Mouse (Mus musculus): ENCODE results near the gene Cpne4. TPM values are rescaled to one million over a fixed set of nuclear protein-coding genes. Genes with fewer than 3 reads are reported as not detected.

The Cpne4 gene
- polyA plus RNA-seq, 1 experiment: not detected

DNA sequence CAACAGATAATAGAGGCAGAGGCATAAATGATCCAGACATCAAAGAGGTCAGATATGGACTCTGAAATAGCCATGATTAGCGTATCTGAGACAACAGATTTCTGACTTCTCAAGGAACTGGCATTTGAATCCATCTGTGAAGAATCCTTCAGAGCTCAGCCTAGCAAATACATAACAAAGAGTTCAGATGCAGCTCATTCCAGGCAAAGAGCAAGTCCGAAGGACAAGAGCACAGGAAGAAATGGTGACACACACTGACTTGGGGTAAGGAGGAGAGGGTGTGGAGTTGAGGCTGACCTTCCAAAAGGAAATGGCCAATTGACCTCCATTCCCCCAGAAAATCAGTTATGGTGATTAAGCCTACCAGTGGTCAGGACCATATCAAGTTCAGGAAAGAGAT, 375.0 kb downstream of the Cpne4 start:
- TF ChIP-seq GATA1 (IDR thresholded peaks at IDR 0.05; ENCODE audit: low read length) (no peak), TAL1 (IDR thresholded peaks at IDR 0.05; ENCODE audit: low read length) (no peak)
- Histone ChIP-seq H3K4me3 (replicated peaks) (no peak overlapping the region), H3K27me3 (ENCODE audit: control insufficient read depth) (no peaks in the 10 kb centered on the region), H3K4me1 (ENCODE audit: control insufficient read depth) (no peaks in the 10 kb centered on the region), H3K36me3 (ENCODE audit: control insufficient read depth) (no peaks in the 10 kb centered on the region), H3K9me3 (ENCODE audit: control insufficient read depth, low read length) (peaks cover 7% of the 10 kb centered on the region; the same call in 1 of the 2 replicates)

DNA sequence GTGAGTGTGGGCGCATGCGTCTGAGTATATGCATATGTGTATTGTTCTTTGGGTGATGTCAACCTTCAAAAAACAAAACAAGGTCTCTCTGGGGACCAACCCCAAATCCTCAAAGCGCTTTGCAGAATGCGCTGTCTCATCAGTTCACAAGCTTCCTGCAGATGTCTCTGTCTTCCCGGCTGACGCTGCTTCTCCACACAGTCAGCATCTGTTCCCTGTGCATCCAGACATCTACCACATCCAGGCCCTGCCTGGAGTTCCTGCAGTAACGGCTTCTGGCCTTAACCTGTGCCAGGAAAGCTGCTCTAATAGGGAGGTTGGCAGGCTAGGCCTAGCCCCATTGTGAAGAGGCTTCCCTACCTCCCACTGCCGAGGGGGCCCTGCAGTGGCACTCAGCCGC, 381.7 kb downstream of the Cpne4 start:
- H3K27me3 ChIP-seq (ENCODE audit: control insufficient read depth): no peaks in the 10 kb centered on the region
- no peak overlapping the region for H3K4me3 ChIP-seq (replicated peaks)
- peaks cover 8% of the 10 kb centered on the region; the same call in 1 of the 2 replicates for H3K9me3 ChIP-seq (ENCODE audit: control insufficient read depth, low read length)
- no peaks in the 10 kb centered on the region for H3K36me3 ChIP-seq (ENCODE audit: control insufficient read depth)
- TF ChIP-seq TAL1 (IDR thresholded peaks at IDR 0.05; ENCODE audit: low read length) (no peak), GATA1 (IDR thresholded peaks at IDR 0.05; ENCODE audit: low read length) (no peak)
- H3K4me1 ChIP-seq (ENCODE audit: control insufficient read depth): no peaks in the 10 kb centered on the region

DNA sequence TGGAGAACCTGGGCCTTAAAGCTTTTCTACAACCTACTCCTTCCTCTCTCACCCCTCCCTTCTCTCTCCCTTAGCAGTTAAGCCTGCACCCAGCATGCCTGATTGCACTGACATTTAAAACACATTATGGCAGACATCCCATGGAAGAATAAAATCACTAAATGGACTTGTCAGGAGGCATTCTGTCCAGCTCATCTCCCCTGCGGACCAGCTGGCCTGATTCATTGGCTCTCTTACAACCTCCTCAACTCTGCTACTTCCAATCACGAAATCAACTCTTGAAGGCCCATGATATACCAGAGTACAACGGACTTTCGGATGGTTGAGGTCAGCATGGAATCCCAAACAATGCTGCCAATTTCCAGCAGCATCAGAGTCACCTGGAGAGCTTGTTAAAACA, 393.3 kb downstream of the Cpne4 start:
- no peaks in the 10 kb centered on the region for H3K36me3 ChIP-seq (ENCODE audit: control insufficient read depth)
- H3K27me3 ChIP-seq (ENCODE audit: control insufficient read depth): no peaks in the 10 kb centered on the region
- H3K9me3 ChIP-seq (ENCODE audit: control insufficient read depth, low read length): peaks cover 8% of the 10 kb centered on the region
- no peak for TF ChIP-seq GATA1 (IDR thresholded peaks at IDR 0.05; ENCODE audit: low read length)
- no peak for TF ChIP-seq TAL1 (IDR thresholded peaks at IDR 0.05; ENCODE audit: low read length)
- no peaks in the 10 kb centered on the region for H3K4me1 ChIP-seq (ENCODE audit: control insufficient read depth)
- H3K4me3 ChIP-seq (replicated peaks): no peak overlapping the region

DNA sequence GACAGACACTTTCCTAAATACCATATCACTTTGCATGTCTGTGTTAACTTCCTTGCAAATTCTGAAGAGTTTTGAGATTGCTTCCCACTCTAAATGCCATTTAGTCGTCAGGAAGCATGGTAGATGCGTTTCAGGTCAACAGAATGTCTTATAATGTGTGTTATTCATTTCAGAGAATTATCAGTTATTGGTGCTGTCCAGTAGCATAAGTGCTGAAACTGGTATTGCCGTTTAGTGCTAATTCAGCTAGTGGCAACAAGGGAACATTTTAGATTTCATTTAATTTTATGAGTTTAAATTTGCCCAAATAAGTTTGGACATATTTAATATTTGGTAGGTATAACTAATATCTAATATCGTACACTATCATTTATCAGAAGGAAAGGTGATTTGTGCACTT, 403.5 kb downstream of the Cpne4 start:
- Histone ChIP-seq H3K9me3 (ENCODE audit: control insufficient read depth, low read length) (peaks cover 9% of the 10 kb centered on the region; the same call in 1 of the 2 replicates), H3K4me3 (replicated peaks) (no peak overlapping the region), H3K36me3 (ENCODE audit: control insufficient read depth) (no peaks in the 10 kb centered on the region), H3K27me3 (ENCODE audit: control insufficient read depth) (no peaks in the 10 kb centered on the region), H3K4me1 (ENCODE audit: control insufficient read depth) (no peaks in the 10 kb centered on the region)
- no peak for TF ChIP-seq TAL1 (IDR thresholded peaks at IDR 0.05; ENCODE audit: low read length)
- TF ChIP-seq GATA1 (IDR thresholded peaks at IDR 0.05; ENCODE audit: low read length): no peak

DNA sequence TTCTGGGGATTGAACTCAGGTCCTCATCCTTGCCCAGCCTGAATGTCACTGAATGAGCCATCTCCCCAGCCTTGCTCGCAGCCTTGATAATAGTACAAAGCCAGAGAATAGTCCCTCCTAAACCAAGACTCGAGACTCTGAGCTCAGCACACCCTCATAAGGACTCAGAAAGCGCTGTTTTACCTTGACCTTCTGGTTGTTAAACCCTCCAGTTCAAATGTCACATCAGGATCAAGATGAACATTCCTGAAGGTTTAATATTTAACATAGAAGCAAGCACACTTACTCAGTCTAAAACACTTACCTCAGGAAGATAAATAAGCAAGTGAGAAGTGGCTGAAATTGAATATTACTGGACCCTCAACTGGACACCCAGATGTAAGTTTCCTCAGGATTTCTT, 405.1 kb downstream of the Cpne4 start:
- no peaks in the 10 kb centered on the region for H3K4me1 ChIP-seq (ENCODE audit: control insufficient read depth)
- peaks cover 9% of the 10 kb centered on the region; the same call in 1 of the 2 replicates for H3K9me3 ChIP-seq (ENCODE audit: control insufficient read depth, low read length)
- TF ChIP-seq TAL1 (IDR thresholded peaks at IDR 0.05; ENCODE audit: low read length) (no peak), GATA1 (IDR thresholded peaks at IDR 0.05; ENCODE audit: low read length) (no peak)
- H3K27me3 ChIP-seq (ENCODE audit: control insufficient read depth): no peaks in the 10 kb centered on the region
- H3K4me3 ChIP-seq (replicated peaks): no peak overlapping the region
- no peaks in the 10 kb centered on the region for H3K36me3 ChIP-seq (ENCODE audit: control insufficient read depth)

DNA sequence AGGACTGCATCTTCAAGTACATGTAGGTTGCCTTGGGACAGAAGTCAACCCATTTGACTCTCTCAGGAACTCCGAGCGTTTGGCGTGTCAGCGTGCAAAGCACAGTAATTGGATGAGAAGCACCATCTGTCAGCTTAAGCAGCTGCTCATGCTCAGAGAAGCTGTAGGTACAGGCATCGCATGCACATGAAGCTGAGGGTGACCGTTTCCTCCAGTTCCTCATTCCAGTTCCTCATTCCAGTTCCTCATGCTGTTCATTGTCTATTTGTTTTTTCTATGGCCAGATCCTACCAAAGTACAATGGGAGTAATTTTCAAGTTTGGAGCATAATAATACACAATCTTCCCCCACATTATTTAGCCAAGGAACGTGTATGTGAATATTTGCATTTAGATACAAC, 425.7 kb downstream of the Cpne4 start:
- Histone ChIP-seq H3K27me3 (ENCODE audit: control insufficient read depth) (no peaks in the 10 kb centered on the region), H3K9me3 (ENCODE audit: control insufficient read depth, low read length) (peaks cover 12% of the 10 kb centered on the region), H3K4me1 (ENCODE audit: control insufficient read depth) (no peaks in the 10 kb centered on the region), H3K4me3 (replicated peaks) (no peak overlapping the region), H3K36me3 (ENCODE audit: control insufficient read depth) (no peaks in the 10 kb centered on the region)
- TF ChIP-seq GATA1 (IDR thresholded peaks at IDR 0.05; ENCODE audit: low read length) (no peak), TAL1 (IDR thresholded peaks at IDR 0.05; ENCODE audit: low read length) (no peak)

DNA sequence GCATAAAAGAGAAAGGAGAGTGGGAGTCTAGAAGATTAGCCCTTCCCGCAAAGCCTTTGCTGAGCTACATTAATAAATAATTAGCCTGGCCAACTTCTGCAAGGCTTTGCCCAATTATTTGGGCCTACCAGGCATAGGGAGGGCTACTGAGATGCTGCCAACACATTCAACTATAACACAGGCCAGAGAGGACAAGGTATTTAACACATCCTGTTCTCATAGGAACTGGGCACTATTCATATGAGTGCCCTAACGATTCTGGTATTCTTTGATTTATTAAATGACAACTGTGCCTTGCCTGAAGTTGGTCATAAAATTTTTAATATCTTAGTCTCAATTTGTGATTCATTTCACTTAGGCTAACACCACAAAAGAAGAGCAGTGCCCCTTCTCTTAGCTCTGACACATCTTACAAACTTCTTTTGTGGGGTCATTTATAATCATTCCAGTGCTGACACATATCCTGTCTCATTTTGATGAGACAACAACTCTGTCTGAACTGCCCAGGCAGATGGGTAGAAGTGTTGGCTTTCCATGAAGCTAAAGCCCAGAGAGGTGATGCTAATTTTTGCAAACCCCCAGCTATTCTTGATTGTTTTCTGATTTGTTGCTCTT, 435.0 kb downstream of the Cpne4 start:
- Histone ChIP-seq H3K27me3 (ENCODE audit: control insufficient read depth) (no peaks in the 10 kb centered on the region), H3K4me3 (replicated peaks) (no peak overlapping the region)
- TF ChIP-seq GATA1 (IDR thresholded peaks at IDR 0.05; ENCODE audit: low read length) (no peak), TAL1 (IDR thresholded peaks at IDR 0.05; ENCODE audit: low read length) (no peak)

DNA sequence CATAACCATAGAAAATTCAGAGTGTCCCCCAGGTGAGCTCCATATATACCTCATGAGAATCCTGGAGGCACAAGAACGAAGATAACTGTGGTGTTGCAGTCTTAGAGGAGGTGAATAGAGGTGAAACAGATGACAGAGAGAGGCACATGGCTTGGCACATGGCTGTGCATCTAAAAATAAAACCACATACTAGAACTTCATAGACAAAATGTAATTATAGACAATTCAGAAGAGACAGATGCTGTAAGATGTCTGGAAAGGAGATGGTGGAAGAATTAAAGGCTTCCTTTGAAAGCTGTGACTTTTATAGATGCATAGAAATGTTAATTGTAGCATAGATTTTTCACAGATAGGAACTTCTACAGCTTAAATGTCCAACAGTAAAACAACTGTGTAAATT, 451.1 kb downstream of the Cpne4 start:
- Histone ChIP-seq H3K27me3 (ENCODE audit: control insufficient read depth) (no peaks in the 10 kb centered on the region), H3K9me3 (ENCODE audit: control insufficient read depth, low read length) (peaks cover 20% of the 10 kb centered on the region), H3K4me3 (replicated peaks) (no peak overlapping the region), H3K4me1 (ENCODE audit: control insufficient read depth) (no peaks in the 10 kb centered on the region), H3K36me3 (ENCODE audit: control insufficient read depth) (no peaks in the 10 kb centered on the region)
- TF ChIP-seq TAL1 (IDR thresholded peaks at IDR 0.05; ENCODE audit: low read length) (no peak), GATA1 (IDR thresholded peaks at IDR 0.05; ENCODE audit: low read length) (no peak)

More for the DNA sequence above, 435.0 kb downstream of the Cpne4 start:
- Histone ChIP-seq H3K9me3 (ENCODE audit: control insufficient read depth, low read length) (peaks cover 17% of the 10 kb centered on the region), H3K36me3 (ENCODE audit: control insufficient read depth) (no peaks in the 10 kb centered on the region), H3K4me1 (ENCODE audit: control insufficient read depth) (no peaks in the 10 kb centered on the region)

DNA sequence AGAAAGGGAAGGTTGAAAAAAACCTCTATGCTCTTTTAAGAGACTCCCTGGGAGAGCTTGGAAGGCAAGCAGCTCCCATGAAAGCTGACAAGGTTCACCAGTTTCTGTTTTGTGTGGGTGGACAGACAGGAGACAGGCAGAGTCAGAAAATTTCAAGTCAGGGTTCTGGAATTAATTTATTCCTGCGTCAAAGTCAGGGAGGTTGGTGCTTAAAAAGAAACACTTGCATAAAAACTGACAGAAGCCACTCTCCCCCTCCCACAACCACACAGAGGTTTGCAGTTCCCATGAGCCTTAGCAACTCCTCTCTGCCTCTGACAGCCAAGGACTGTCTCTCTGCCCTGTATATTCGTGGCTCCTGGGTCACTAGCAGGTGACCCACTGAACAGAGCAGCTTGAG, 463.6 kb downstream of the Cpne4 start:
- Histone ChIP-seq H3K9me3 (ENCODE audit: control insufficient read depth, low read length) (peaks cover 3% of the 10 kb centered on the region), H3K27me3 (ENCODE audit: control insufficient read depth) (no peaks in the 10 kb centered on the region), H3K4me1 (ENCODE audit: control insufficient read depth) (no peaks in the 10 kb centered on the region), H3K4me3 (replicated peaks) (no peak overlapping the region), H3K36me3 (ENCODE audit: control insufficient read depth) (no peaks in the 10 kb centered on the region)
- TF ChIP-seq GATA1 (IDR thresholded peaks at IDR 0.05; ENCODE audit: low read length) (no peak), TAL1 (IDR thresholded peaks at IDR 0.05; ENCODE audit: low read length) (no peak)

DNA sequence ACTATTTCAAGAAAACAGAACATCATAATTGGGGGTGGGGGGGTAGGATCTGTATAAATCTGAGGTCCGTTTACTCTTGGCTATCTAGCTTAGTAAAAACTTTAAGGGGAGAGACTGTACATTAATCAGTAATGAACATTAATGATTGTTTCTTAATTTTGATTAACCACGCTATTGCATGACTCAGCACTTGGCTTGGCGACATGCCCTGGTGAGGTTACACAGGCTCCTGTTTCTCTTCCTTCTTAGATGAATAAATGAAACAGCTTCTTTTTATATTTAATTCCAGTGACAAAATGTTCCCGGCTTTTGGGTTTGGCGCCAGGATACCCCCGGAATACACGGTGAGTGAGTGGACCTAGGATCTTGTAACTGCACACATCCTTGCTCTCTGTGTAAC, 471.1 kb downstream of the Cpne4 start:
- peaks cover 13% of the 10 kb centered on the region for H3K9me3 ChIP-seq (ENCODE audit: control insufficient read depth, low read length)
- H3K36me3 ChIP-seq (ENCODE audit: control insufficient read depth): no peaks in the 10 kb centered on the region
- no peaks in the 10 kb centered on the region for H3K27me3 ChIP-seq (ENCODE audit: control insufficient read depth)
- no peak for TF ChIP-seq TAL1 (IDR thresholded peaks at IDR 0.05; ENCODE audit: low read length)
- TF ChIP-seq GATA1 (IDR thresholded peaks at IDR 0.05; ENCODE audit: low read length): no peak
- H3K4me1 ChIP-seq (ENCODE audit: control insufficient read depth): no peaks in the 10 kb centered on the region
- H3K4me3 ChIP-seq (replicated peaks): no peak overlapping the region
